Mouse (Mus musculus) lung, postnatal 36 days (tissue): Measurements from ENCODE around the gene Trim5.
"Not testable (repeated sequence)": the region's sequence is repeated elsewhere in the genome, so short reads cannot be mapped to it uniquely, and the experiment has no call there.

Experiments
- DNase-seq: peaks from one replicate; pipeline ENCODE4 v3.0.0; 2022; ENCODE audit warnings: mixed read lengths

Gene Trim5

DNA sequence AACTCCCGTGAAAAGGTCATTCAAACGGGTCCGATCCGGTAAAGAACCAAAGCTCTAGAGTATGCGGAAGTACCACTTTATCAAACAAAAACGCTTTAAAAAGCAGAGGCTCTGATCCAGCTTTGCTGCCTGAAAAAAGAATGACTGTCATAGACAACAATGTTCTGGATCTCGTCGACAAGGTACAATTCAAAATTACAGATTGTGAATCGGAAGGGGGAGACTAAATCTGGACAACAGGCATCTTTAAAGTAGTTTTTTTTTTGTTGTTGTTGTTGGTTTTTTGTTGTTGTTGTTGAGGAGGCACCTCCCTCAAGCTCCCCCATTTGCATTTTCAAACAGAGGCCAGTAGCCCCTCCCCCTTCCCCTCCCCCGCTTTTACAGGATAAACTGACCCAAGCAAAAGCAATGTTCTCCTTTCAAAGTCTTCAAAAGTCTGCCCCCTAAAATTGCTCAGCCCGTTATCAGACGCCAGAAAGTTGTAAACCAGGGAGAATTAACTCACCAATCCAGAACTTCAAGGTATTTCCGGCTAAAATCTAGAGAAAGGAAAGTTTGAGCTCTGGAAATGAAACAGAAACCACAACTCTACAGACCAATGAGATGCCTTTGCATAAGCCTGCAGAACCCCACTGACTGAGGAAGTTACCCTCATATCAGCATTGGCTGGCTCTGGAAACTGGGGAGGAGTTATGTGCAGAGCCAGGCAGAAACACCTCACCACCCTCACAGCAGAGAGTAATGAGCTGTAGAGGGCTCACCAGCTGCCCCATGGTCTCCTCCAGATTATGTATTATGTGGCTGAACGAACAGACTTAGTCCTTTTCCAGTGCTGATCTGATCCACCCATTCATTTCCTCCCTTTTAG lies at the start of gene Trim5:
Gene Trim5, minus strand, starts transcription at position 519 of the 868 bp plus-strand sequence.
- peak; percentile 32 for DNase-seq

DNA sequence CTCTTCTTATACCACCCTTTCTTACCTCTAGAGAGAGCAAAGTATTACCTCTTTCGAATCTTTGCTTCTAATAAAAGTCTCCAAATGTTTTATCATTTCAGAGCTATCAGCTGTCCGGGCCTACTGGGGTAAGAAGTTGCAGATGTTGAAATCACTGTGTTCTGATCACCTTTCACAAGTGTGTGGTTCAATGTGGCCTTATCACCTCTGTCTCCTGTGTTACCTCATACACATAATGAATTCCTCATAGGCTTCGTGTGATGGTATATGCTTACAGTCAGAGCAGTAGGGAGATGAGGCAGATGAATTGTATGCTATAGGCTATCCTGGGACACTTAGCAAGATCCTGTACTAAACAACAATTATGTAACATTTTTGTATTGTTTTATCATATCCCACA lies 47.7 kb upstream of the Trim5 start:
- not testable (repeated sequence) for DNase-seq

DNA sequence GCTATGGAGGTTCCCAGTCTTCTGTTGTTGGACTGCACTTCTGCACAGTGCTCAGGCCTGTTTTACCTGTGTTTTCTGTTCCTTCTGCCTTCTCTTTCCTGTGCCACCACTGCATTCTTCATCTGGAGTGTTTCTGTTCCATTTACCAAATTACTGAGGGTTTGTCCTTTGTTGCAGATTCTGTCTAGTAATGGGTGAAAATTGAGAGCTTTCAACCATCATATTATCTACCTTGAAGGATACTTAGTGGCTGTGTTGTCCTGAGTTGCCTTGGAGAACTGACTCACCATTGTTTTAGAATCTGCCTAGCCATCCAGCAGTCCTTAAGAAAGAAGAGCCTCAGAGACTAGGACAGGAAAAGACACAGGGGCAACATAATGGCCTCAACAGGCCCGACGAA lies 41.3 kb upstream of the Trim5 start, which contains the start of gene Trim34b:
Gene Trim34b, plus strand, starts transcription at position 301 of the 400 bp plus-strand sequence.
- DNase-seq: not testable (repeated sequence)

DNA sequence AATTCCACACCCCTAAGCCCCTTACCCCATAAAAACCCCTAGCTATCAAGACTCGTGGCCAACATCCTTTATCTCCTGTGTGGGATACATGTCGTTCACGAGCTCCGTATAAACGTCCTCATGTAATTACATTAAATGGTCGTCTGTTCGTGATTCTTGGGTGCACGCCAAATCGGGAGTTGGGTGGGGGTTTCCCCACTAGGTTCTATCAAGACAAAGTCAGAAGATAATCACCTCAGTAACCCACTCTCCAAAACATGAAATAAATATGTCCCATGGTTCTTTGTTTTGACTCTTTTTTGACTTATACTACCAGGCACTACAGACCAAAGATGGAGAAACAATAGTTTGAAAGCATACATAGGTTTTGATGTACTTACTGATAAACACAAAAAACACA lies 34.1 kb upstream of the Trim5 start:
- DNase-seq: no peak

DNA sequence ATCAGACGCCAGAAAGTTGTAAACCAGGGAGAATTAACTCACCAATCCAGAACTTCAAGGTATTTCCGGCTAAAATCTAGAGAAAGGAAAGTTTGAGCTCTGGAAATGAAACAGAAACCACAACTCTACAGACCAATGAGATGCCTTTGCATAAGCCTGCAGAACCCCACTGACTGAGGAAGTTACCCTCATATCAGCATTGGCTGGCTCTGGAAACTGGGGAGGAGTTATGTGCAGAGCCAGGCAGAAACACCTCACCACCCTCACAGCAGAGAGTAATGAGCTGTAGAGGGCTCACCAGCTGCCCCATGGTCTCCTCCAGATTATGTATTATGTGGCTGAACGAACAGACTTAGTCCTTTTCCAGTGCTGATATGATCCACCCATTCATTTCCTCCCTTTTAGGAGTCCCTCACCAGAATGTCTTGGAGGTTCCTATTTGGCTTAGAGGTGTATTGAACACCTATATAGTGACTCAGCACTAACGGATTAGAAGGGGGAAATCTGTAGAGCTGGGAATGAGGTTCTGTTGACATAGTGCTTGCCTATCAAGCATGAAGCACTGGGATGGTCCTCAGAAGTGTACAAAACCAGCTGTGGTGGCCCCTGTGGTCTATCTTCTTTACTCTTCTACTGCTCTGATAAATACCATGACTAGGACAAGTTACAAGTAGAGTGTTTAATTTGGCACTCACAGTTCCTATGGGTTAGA lies 27.6 kb upstream of the Trim5 start, which contains the start of gene Trim12a:
Gene Trim12a, minus strand, starts transcription at position 98 of the 712 bp plus-strand sequence.
- DNase-seq: not testable (repeated sequence)

DNA sequence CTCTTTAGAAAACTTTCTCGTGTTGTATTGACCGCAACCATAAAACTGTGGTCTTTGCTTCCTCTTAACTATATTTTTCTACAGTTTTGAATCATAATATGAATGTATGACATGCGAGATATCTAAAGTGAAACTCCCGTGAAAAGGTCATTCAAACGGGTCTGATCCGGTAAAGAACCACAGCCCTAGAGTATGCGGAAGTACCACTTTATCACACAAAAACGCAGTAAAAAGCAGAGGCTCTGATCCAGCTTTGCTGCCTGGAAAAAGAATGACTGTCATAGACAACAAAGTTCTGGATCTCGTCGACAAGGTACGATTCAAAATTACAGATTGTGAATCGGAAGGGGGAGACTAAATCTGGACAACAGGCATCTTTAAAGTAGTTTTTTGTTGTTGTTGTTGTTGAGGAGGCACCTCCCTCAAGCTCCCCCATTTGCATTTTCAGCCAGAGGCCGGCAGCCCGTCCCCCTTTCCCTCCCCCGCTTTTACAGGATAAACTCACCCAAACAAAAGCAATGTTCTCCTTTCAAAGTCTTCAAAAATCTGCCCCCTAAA lies 27.0 kb upstream of the Trim5 start:
- peak; percentile 25 for DNase-seq

DNA sequence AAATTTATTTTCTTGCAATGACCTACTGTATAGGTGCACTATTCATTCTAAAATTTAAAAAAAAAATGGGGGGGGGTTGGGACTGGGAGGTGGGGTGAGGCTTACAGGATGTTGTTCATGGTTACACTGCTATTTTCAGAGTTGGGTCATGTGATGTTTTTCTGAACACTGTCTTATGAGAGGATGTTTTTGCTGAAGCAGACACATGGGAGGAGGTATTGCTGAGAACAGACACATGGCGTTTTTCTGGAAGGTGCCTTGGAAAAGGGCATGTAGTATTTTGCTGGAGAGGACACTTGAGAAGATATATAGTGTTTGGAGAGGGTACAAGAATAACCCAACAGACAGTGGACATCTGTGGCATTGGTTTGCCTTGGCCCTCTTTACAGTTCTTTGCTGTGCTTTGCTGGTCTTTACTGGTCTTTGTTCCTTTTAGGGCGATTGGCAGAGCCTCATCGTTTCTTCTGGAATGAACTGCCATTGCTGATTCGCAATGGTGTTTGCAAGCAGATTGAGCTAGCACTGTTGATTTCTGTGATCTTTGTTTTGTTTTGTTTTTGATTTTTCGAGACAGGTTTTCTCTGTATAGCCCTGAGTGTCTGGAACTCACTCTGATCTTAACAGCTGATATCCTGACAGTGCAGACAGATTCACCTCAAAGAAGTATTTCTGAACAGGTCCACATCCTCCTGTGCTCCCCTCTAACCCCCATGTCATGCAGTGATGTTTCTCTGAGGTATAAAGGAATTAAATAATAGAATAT lies 3.9 kb upstream of the Trim5 start:
- no peak for DNase-seq

DNA sequence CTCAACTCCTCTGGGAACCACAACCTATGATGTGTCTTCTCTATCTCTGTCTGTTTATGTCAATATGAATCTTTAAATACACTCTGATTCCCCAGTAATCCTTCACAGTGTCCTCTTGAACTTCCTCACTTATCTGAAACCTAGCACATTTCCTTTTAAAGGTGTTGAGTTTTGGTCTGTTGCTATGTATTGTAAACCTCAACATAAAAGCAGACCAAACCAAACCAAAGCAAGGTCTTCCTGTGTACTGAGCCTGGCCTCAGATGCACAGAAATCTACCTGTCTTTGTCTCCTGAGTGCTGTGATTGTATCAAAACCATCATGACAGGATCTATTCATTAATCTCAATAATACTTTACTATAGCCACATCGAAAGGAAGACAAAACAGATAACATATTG lies 2.7 kb upstream of the Trim5 start:
- DNase-seq: no peak

DNA sequence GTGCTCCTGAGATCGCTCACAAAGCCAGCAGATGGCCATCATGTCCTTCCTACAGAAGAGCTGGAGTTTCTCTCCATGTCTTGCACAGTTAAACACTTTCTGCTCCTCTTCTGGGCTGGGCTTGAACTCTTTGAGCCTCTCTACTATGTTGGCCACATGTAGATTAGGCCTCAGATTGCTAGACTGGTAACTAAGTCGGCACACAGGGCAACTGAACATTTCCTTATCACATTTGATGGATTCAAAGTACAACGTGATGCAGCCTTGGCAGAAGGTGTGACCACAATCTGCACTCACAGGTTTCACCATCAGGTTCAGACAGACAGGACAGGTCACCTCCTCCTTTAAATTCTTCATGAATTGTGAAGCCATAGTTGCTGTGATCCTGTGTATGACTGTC lies 8.5 kb downstream of the Trim5 start:
- not testable (repeated sequence) for DNase-seq

DNA sequence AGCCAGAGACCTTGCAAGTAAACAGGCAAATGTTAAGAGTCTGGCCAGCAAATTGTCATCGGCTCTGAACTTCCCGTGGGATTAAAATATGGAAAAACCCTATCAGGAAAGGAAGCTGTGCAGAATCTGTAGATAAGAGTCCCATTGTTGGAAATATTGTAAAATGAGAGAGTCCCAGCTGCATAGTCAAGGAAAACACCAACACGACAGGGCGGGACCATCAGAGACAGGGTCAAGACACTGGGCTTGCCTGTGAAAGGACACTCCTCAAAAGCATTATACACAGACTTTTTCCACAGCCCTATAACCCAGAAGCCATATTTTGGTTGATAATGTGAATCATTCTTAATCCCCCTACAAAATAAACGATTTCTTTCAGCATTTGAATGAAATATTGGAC lies 22.6 kb downstream of the Trim5 start:
- not testable (repeated sequence) for DNase-seq

DNA sequence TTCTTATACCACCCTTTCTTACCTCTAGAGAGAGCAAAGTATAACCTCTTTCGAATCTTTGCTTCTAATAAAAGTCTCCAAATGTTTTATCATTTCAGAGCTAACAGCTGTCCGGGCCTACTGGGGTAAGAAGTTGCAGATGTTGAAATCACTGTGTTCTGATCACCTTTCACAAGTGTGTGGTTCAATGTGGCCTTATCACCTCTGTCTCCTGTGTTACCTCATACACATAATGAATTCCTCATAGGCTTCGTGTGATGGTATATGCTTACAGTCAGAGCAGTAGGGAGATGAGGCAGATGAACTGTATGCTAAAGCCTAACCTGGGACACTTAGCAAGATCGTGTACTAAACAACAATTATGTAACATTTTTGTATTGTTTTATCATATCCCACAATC lies 27.5 kb downstream of the Trim5 start:
- not testable (repeated sequence) for DNase-seq

DNA sequence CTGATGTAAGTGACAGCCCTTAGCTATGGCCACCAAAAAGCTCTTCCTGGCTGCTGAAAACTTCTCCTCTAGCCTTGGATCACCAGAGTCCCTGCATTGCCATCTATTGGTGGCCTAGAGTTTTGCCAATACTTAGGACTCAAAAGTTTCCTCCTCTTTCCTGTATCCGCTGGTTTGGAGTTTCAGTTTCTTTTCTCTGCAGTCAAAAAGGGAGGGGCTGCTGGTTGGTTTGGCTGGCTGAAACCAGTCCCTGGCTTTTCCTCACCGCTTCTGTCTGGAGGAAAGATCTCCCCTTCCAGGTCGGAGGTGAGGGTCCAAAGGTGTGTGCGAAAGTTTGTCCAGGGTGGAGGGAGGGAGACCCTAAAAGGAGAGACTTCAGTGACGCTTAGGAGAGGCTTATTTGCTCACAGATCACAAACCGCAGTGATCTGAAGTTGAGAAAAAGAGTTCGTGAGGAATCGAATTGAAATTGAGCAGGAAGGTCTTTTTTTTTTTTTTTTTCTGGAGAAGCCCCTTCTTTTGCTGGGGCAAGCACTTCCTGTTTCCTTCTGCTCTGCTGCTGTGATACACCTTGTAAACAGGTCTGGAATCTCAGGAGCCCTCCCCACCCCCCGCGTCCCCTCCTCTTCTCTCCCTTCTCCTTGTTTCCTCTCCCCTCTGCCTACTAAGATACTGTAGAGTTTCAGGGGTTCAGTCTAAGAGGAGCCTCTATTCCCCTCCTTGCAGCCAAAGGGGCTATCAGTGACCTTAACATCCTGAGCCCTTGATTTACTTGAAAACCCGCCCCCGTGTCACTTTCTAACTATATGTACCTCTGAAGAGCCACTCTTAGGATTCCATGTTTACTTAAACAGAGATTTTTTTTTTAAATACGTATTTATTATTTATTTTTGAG lies 43.4 kb downstream of the Trim5 start, which contains the start of gene Trim34a:
Gene Trim34a, plus strand, starts transcription at position 171 of the 895 bp plus-strand sequence.
- DNase-seq: peak; percentile 90

DNA sequence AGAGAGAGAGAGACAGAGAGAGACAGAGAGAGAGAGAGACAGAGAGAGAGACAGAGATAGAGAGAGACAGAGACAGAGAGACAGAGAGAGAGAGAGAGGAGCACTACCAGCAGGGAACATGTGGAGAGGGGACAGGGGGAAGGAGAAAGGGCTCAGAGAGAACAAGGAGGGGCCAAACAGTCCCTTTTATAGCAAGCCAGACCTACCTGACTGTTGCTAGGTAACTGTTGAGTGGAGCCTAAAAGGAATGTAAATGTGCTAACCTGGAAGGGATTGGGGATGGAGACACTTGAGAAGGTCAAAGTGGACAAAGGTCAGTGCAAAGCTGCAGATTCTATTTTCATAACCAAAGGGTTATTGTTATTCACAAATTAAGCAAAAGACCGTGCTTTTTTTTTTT lies 44.3 kb downstream of the Trim5 start:
- no peak for DNase-seq

DNA sequence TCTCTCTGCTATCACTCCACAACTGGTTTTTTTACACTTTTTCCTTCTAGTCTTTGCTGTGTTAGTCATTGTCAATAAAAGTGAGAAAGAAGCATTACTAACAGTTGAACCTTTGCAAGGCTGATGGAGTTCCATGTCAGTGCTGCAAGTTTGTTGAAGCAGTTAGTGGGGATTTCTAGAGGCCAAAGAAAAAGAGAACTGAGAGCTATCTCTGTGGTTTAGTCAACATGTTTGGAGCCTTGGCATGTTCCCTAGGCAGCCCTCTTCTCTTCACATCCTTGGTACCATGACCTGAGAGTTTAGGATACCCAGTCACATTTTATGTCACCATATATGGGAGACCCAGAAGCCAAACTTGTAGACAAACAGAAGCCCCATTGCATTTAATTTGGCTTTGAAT lies 47.0 kb downstream of the Trim5 start:
- DNase-seq: no peak

DNA sequence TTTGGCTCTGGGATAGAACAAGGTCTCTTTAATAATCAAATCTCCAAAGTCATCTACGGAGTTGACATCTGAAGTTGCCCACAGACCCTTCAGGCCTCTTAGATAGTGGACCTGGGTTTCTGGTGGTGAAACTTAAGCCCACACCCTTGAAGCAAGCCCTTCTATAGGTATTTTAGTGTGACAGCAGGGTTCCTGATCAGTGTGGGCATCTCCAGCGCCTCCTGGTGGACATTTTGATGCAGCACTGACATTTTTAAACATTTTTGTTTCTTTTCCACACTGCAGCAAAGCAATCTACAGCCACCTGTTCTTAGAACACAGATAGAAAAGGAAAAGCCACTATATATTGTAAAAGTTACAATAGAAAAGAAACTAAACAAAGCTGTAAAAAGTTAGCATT lies 56.7 kb downstream of the Trim5 start:
- peak; percentile 74 for DNase-seq

DNA sequence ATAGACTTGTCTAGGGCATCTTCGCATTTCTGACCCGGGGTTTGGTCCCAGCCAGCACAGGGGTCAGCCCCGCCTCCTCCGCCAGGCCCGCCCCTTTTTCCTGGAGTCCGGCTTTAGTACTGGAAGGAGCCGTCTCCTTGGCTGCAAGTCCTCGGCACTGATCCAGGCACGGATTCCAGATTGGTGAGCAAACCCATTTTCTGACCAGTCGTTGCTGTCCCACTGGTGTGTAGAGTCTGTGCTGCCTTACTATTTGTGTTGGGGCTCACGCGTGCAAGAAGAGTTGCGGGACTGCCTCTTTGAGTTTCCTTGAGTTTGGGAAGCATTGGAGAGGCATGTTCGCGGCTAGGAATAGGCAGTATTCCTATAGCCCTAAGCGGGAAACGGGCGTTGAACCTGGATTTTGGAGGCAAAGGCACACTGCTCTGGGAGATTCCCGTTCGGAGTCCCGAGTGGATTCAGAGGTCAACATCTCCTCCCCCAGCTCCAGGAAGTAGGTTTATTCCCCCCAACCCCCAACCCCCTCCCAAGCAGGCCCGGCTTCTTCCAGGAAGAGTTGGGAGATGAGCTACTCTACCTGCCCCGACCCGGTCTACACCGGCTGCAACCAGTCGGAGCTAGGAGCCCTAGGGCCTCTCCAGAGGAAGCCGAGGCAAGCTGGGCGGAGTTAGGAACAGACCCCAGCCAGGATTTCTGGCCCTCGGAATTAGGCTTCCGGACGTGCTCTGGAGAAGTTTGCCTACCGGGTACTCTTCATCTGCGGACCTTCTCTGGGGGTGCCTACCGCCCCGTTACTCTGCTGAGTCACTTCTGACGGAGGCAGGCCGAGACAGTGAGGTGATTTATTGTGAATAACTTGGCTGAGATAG lies 69.0 kb downstream of the Trim5 start, which contains the start of gene Trim6:
Gene Trim6, plus strand, starts transcription at position 93 of the 869 bp plus-strand sequence.
- peak; percentile 92 for DNase-seq

DNA sequence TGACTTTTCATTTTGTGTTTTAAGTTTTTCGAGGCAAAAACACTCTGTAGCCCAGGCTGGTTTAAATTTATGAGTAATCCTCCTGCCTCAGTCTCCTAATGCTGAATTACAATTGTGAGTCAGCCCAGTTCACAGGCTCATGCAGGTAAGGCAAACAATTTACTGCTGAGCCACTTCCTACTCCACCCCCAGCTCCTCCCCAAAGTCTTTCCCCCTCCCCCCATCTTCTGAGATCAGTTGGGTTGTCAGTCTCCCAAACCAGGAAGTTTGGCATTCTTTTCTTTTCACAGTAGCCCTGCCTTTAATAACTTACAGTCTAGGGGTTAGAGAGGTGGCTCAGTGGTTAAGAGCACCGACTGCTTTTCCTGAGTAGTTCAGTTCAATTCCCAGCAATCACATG lies 70.0 kb downstream of the Trim5 start:
- no peak for DNase-seq

DNA sequence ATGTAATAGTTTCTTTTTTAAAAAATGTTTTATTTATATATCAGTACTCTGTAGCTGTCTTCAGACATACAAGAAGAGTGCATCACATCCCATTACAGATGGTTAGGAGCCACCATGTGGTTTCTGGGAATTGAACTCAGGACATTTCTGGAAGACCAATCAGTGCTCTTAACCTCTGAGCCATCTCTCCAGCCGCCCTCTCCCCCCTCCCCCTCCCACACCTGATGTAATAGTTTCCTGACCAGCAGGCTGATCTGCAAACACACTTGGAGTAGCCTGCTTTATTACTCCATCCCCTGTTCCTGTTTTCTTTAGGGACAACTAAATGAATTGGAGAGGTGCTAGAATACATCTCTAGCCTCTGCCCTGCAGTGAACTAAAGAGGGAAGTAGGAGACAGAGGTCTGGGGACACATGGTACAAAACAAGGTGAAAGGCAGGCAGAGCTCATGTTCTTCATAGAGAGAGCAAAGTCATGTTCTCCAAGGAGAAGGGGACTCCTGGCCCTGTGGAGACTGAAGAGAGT lies 71.8 kb downstream of the Trim5 start:
- DNase-seq: peak; percentile 11
